Mouse (Mus musculus) megakaryocyte, adult 5-6 weeks (primary cell): ENCODE results near the gene Phf23. TPM values are rescaled to one million over a fixed set of nuclear protein-coding genes. Genes with fewer than 3 reads are reported as not detected.

Experiments
- ATAC-seq: 2 replicates; pipeline ENCODE4 v1.8.0; 2016; ENCODE audit warnings: mild to moderate bottlenecking, inconsistent platforms; ENCODE audit not compliant: poor library complexity, severe bottlenecking
- total RNA-seq, 2 experiments: library from RNA; stranded (forward) in 1 of 2; stranded (reverse) in 1 of 2; fragments of 153-499, 151-499 nt in 1 of 2; fragments of 221-1000, 200-1000 nt in 1 of 2; gene quantifications; 2 replicates each; pipeline versions ENCODE4 v1.2.3 to v1.2.4; 2015 to 2017

The Phf23 gene
- total RNA-seq, 2 experiments from 2014 or later = 37.0 to 45.8 TPM

GRCm38 (mm10) chr11:69970222-69970621 is 25.4 kb upstream of the Phf23 start:
- no peak for ATAC-seq

GRCm38 (mm10) chr11:69970775-69971174 is 24.8 kb upstream of the Phf23 start:
- ATAC-seq = no peak

- ATAC-seq = no peak
These were observed 20.7 kb upstream of the Phf23 start for GRCm38 (mm10) chr11:69974907-69975306.

- ATAC-seq = no peak
These were observed 19.3 kb upstream of the Phf23 start for GRCm38 (mm10) chr11:69976271-69976670.

GRCm38 (mm10) chr11:69979827-69980195 is 15.8 kb upstream of the Phf23 start:
- no peak for ATAC-seq

- peak; percentile 88 for ATAC-seq
These were observed 15.1 kb upstream of the Phf23 start for GRCm38 (mm10) chr11:69980196-69981140.

GRCm38 (mm10) chr11:69981141-69981762 is 14.3 kb upstream of the Phf23 start, which contains the start of gene Ctdnep1:
TSS of gene Ctdnep1 (plus strand) at chr11:69981156.
- ATAC-seq = no peak; the same call in 1 of the 2 replicates

- ATAC-seq = no peak
These were observed 13.4 kb upstream of the Phf23 start, which contains the start of gene Elp5 for GRCm38 (mm10) chr11:69982225-69982624. TSS of gene Elp5 (minus strand) at chr11:69982517.

- no peak for ATAC-seq
These were observed 12.7 kb upstream of the Phf23 start for GRCm38 (mm10) chr11:69982877-69983276.

GRCm38 (mm10) chr11:69983377-69983776 is 12.2 kb upstream of the Phf23 start:
- no peak for ATAC-seq

GRCm38 (mm10) chr11:69984431-69984830 is 11.1 kb upstream of the Phf23 start:
- ATAC-seq = no peak

GRCm38 (mm10) chr11:69989949-69990348 is 5.6 kb upstream of the Phf23 start:
- no peak for ATAC-seq

GRCm38 (mm10) chr11:69990850-69991691 is 4.5 kb upstream of the Phf23 start, which contains the start of gene Gabarap:
TSS of gene Gabarap (plus strand) at chr11:69991143.
- peak; percentile 69 for ATAC-seq

GRCm38 (mm10) chr11:69991711-69992110 is 3.9 kb upstream of the Phf23 start:
- 0 out of 2 replicates have a peak, but pooled peaks have one; percentile 0 for ATAC-seq

- ATAC-seq = no peak
These were observed 3.2 kb upstream of the Phf23 start for GRCm38 (mm10) chr11:69992396-69992795.

GRCm38 (mm10) chr11:69992932-69993331 is 2.6 kb upstream of the Phf23 start:
- no peak for ATAC-seq

GRCm38 (mm10) chr11:69994401-69995090 is 1.0 kb upstream of the Phf23 start:
- no peak for ATAC-seq

- ATAC-seq = no peak
These were observed 834 bp downstream of the Phf23 start for GRCm38 (mm10) chr11:69996161-69997061.

- ATAC-seq = peak; percentile 38
These were observed 1.5 kb downstream of the Phf23 start for GRCm38 (mm10) chr11:69997070-69997509.
